Mouse (Mus musculus) kidney, postnatal 0 days (tissue): ENCODE measurements around the gene Rnf121. TPM values are rescaled to one million over a fixed set of nuclear protein-coding genes. Genes with fewer than 3 reads are reported as not detected.

Experiments used
- ATAC-seq: fragments of 200-750 bp; cut with Nextera tagmentation; replicated peaks from 2 replicates; pipeline ENCODE4 v1.8.0; 2017; ENCODE audit warnings: low read depth, moderate number of reproducible peaks, moderate TSS enrichment, moderate library complexity; ENCODE audit not compliant: low FRiP score
- DNase-seq: peaks from one replicate; pipeline ENCODE4 v3.0.0-alpha.2; 2016; ENCODE audit warnings: low spot score
- H3K27ac ChIP-seq: fragments of 300-500 bp; sonication (generic); 2 replicates; pipeline ENCODE4 v1.5.1; 2014; ENCODE audit warnings: mild to moderate bottlenecking
- H3K27me3 ChIP-seq: fragments of 300-500 bp; sonication (generic); 2 replicates; pipeline ENCODE4 v1.6.1; 2014; ENCODE audit warnings: low read length, mixed read lengths; ENCODE audit not compliant: insufficient read depth
- H3K36me3 ChIP-seq: fragments of 300-500 bp; sonication (generic); 2 replicates; pipeline ENCODE4 v1.6.1; 2014; ENCODE audit warnings: low read length, mixed read lengths; ENCODE audit not compliant: insufficient read depth
- H3K4me1 ChIP-seq: fragments of 300-500 bp; sonication (generic); replicated peaks from 2 replicates; pipeline ENCODE4 v1.6.1; 2014; ENCODE audit warnings: antibody characterized with exemption, low read length, mixed read lengths; ENCODE audit not compliant: insufficient read depth
- H3K4me2 ChIP-seq: fragments of 300-500 bp; sonication (generic); 2 replicates; pipeline ENCODE4 v1.6.1; 2014; ENCODE audit warnings: mild to moderate bottlenecking, low read length, moderate library complexity, mixed read lengths
- H3K4me3 ChIP-seq: fragments of 300-500 bp; sonication (generic); replicated peaks from 2 replicates; pipeline ENCODE4 v1.5.1; 2014; ENCODE audit warnings: low read depth, low read length
- H3K9ac ChIP-seq: fragments of 300-500 bp; sonication (generic); 2 replicates; pipeline ENCODE4 v1.6.1; 2014; ENCODE audit warnings: low read depth, low read length
- H3K9me3 ChIP-seq: fragments of 300-500 bp; sonication (generic); replicated peaks from 2 replicates; pipeline ENCODE4 v1.6.1; 2016; ENCODE audit warnings: low read length, inconsistent platforms, mixed read lengths
- CTCF ChIP-seq: IDR thresholded peaks from 2 replicates; pipeline ENCODE4 v1.5.1; 2016; ENCODE audit warnings: antibody characterized with exemption, low read depth, mild to moderate bottlenecking, moderate library complexity
- WGBS: fragments of 180-500 bp; shearing (Covaris S2); extraction: QIAGEN DNeasy Blood & Tissue Kit; methylation state at CpG from one replicate; pipeline ENCODE4 v1.1.7; 2014; 5-methylcytosine and 5-hydroxymethylcytosine counted together
- polyA plus RNA-seq: library from polyadenylated mRNA; unstranded; fragments of >200 nt; fragmentation: Nextera tagmentation; extraction: Ambion mirVana; gene quantifications from 2 replicates; pipeline ENCODE4 v1.2.1, GENCODE M21; 2015

Rnf121 gene
- polyA plus RNA-seq, 1 experiment from 2014 or later = 24.8 TPM

DNA sequence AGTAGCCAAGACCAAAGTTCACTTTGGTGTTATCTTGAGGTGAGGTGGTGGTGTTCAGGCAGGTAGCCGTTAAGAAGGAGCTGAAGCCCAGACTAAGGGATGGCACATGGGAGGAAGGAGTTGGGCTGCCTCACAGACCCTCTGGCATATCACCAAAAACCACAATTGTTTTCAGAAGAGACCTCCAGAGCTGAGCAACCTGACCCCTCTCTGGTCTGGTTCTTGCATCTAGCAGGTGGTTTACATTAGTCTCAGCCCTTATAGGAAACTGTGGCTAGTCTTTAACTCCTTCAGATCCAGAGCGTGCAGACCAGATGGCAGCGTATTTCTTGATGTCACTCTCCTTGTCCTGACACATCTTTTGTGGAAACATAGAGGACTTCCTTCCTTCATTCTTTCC lies 91.5 kb downstream of the Rnf121 start:
- no peaks in the 10 kb centered on the region for H3K27me3 ChIP-seq
- no peak overlapping the region for H3K4me2 ChIP-seq
- H3K4me3 ChIP-seq = no peak overlapping the region
- no peak overlapping the region for H3K9ac ChIP-seq
- H3K4me1 ChIP-seq = peaks cover 26% of the 10 kb centered on the region
- DNase-seq = no peak
- H3K36me3 ChIP-seq = 0 out of 2 replicates have a peak, but pooled peaks cover 3% of the 10 kb centered on the region
- TF ChIP-seq CTCF = no peak
- H3K27ac ChIP-seq = no peak overlapping the region
- no peak for ATAC-seq
- no peaks in the 10 kb centered on the region for H3K9me3 ChIP-seq
- WGBS = 69% methylated on average over 3 of the region's 3 CpGs

DNA sequence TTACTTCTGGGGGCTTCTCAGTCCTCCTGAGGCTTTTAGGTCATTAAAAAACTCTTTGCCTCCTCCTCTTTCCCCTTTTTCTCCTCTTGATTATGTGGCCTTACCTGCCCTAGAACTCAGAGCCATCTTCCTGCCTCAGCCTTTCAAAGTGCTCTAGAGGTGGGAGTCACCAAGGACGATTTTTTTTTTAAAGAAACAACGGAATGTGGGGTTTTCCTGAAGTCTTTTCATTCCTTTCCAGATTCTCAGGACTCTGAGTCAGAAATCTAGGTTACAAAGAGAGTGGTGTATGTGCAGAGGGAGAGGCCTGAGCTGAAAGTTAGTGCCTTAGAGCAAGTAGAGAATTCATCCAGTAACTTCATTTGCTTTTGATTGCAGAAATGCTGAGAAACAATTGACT lies 93.5 kb downstream of the Rnf121 start:
- DNase-seq (no peak), ATAC-seq (no peak)
- Histone ChIP-seq H3K9ac (peak overlapping the region; percentile 89; the same call in 1 of the 2 replicates), H3K27me3 (no peaks in the 10 kb centered on the region), H3K9me3 (no peaks in the 10 kb centered on the region), H3K4me1 (peaks cover 28% of the 10 kb centered on the region), H3K4me2 (peak overlapping the region; percentile 86), H3K36me3 (no peaks in the 10 kb centered on the region), H3K27ac (peak overlapping the region; percentile 100), H3K4me3 (peak overlapping the region; percentile 84)
- WGBS = 30% methylated on average over 2 of the region's 2 CpGs
- no peak for TF ChIP-seq CTCF

DNA sequence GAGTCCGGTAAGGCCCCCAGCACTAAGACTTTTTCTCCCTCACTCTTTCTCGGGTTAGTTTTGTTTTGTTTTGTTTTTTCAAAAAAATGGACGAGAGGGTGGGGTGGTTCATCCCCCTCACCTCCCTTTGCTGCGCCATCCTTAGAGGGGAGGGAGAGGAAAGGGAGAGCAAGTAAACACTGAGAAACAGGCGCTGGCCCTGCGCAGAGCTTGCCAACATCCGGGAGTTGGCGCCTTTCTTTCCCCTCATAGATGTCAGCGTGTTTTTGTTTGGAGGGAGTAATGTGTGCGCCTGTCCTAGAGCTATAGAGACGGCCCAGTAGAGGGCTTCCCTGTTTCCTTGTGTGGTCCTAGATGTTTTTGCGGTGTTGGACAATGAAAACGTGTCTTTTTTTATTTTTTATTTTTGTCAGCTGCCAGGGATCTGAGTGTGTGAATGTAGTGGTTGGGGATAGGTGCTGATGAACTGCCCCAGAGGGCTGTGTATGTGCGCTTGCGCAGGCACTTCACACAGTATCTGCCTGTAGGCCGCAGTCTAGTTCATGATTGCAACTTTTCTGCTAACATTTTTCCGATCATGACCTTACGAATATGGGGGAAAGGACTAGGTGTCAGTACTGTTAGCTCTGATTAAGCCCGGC lies 94.3 kb downstream of the Rnf121 start:
- H3K4me3 ChIP-seq = peak overlapping the region; percentile 84
- TF ChIP-seq CTCF = no peak; the same call in 1 of the 2 replicates
- H3K9ac ChIP-seq = peak overlapping the region; percentile 89
- no peaks in the 10 kb centered on the region for H3K27me3 ChIP-seq
- H3K4me1 ChIP-seq = peaks cover 28% of the 10 kb centered on the region
- DNase-seq (peak; percentile 94), ATAC-seq (peak; percentile 55)
- WGBS = 2% methylated on average over 19 of the region's 19 CpGs
- H3K4me2 ChIP-seq = peak overlapping the region; percentile 86
- H3K27ac ChIP-seq = peak overlapping the region; percentile 100
- H3K36me3 ChIP-seq = no peaks in the 10 kb centered on the region
- no peaks in the 10 kb centered on the region for H3K9me3 ChIP-seq

DNA sequence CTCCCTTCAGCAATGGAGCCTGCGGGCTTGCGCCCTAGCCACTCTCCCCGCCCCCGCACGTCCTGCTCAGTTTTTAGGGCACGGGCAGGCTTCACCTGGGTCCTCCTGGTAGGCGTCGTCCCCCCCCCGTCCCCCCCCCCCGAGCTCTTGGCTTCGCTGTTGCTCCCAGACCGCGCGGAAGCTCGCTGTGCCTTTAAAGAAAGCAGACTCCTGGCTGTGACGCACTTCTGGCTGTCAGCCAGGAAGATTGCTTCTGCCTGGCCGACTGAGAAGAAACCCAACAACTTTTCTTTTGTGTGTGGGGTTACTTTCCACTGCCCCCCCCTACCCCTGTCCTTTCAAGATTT lies 94.9 kb downstream of the Rnf121 start:
- peak overlapping the region; percentile 86 for H3K4me2 ChIP-seq
- H3K27ac ChIP-seq = peak overlapping the region; percentile 100
- H3K4me3 ChIP-seq = peak overlapping the region; percentile 84
- H3K36me3 ChIP-seq = no peaks in the 10 kb centered on the region
- TF ChIP-seq CTCF = no peak
- H3K9ac ChIP-seq = peak overlapping the region; percentile 89
- 2% methylated on average over 14 of the region's 17 CpGs for WGBS
- DNase-seq (peak; percentile 93), ATAC-seq (no peak; the same call in none of the 2 replicates)
- no peaks in the 10 kb centered on the region for H3K27me3 ChIP-seq
- peaks cover 28% of the 10 kb centered on the region for H3K4me1 ChIP-seq
- H3K9me3 ChIP-seq = no peaks in the 10 kb centered on the region

DNA sequence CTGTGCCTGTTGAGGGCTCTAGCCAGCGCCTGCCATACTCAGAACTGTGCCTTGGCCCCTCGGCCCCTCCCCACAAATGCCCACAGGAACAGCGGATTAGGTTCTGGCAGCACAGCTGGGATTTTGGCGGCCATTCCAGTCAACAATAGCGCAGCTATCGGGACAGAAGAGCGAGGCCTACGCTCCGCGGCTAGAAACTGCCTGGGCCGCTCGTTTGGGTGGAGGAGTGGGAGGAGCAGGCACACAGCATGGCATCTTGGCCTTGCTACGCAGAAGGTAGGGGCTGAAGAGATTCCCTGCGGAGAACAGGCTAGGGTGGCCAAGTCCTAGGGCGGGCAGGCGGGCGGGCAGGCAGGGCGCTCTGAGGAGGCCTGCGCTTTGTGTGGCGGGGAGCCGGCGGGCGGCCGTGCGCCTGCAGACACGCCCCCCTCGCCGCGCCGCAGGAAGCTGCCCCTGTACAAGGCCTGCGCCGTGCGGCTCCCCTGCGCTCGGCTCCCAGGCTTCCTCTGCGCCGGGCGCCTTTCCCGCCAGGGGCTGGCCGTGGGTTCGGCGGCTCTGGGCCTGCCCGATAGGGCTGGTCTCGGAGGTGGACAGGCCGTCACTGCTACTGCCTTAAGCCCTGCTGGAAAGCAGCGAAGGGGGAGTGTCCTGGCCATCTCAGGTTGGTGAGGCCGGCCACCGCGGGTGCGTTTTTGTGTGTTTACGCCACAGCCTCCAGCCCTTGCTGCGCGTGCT lies 95.4 kb downstream of the Rnf121 start:
- Histone ChIP-seq H3K4me1 (peaks cover 28% of the 10 kb centered on the region), H3K4me2 (peak overlapping the region; percentile 86), H3K27ac (peak overlapping the region; percentile 100), H3K9ac (peak overlapping the region; percentile 89), H3K4me3 (peak overlapping the region; percentile 84), H3K36me3 (no peaks in the 10 kb centered on the region), H3K27me3 (no peaks in the 10 kb centered on the region), H3K9me3 (no peaks in the 10 kb centered on the region)
- TF ChIP-seq CTCF = no peak
- ATAC-seq (peak; percentile 89), DNase-seq (peak; percentile 94)
- under 1% methylated on average over 52 of the region's 53 CpGs for WGBS

Other genes starting within 250 kb of the Rnf121 start
- gene Phox2a, start 247.2 kb downstream of the Rnf121 start, polyA plus RNA-seq = 0.13 and 0.19 TPM in 2 replicates
- gene Inppl1, start 227.2 kb downstream of the Rnf121 start, polyA plus RNA-seq = 34.5 and 35.6 TPM in 2 replicates
- 1.1 and 1.4 TPM in 2 replicates for gene Folr2, start 208.3 kb downstream of the Rnf121 start, polyA plus RNA-seq
- 47.2 and 50.2 TPM in 2 replicates for gene Anapc15, start 201.8 kb downstream of the Rnf121 start, polyA plus RNA-seq
- 164 and 166 TPM in 2 replicates for gene Folr1, start 194.7 kb downstream of the Rnf121 start, polyA plus RNA-seq
- gene Lamtor1, start 159.6 kb downstream of the Rnf121 start, polyA plus RNA-seq = 164 and 165 TPM in 2 replicates
- 0.13 and 0.34 TPM in 2 replicates for gene Tomt, start 159.1 kb downstream of the Rnf121 start, polyA plus RNA-seq
- 9.6 and 11.4 TPM in 2 replicates for gene Lrrc51, start 131.6 kb downstream of the Rnf121 start, polyA plus RNA-seq
- gene Numa1, start 131.4 kb downstream of the Rnf121 start, polyA plus RNA-seq = 41.7 and 45.9 TPM in 2 replicates
- gene Il18bp, start 46.8 kb downstream of the Rnf121 start, polyA plus RNA-seq = 2.0 and 2.1 TPM in 2 replicates
- gene Xndc1, start within 50 bp of the Rnf121 start, polyA plus RNA-seq = 12.6 and 16.4 TPM in 2 replicates
- 0.45 and 0.50 TPM in 2 replicates for gene Xntrpc, start 244 bp upstream of the Rnf121 start, polyA plus RNA-seq
- gene Trpc2, start 17.6 kb upstream of the Rnf121 start, polyA plus RNA-seq = not detected in 2 replicates
- gene Art1, start 36.3 kb upstream of the Rnf121 start, polyA plus RNA-seq = 0.24 and 0.70 TPM in 2 replicates
- gene Art5, start 44.0 kb upstream of the Rnf121 start, polyA plus RNA-seq = 1.4 and 2.3 TPM in 2 replicates
- not detected in 2 replicates for gene Chrna10, start 51.4 kb upstream of the Rnf121 start, polyA plus RNA-seq
- 19.1 and 21.1 TPM in 2 replicates for gene Nup98, start 144.7 kb upstream of the Rnf121 start, polyA plus RNA-seq
- gene Pgap2, start 144.7 kb upstream of the Rnf121 start, polyA plus RNA-seq = 65.8 and 66.8 TPM in 2 replicates
- 50.6 and 52.1 TPM in 2 replicates for gene Rhog, start 190.6 kb upstream of the Rnf121 start, polyA plus RNA-seq
- gene Stim1, start 202.3 kb upstream of the Rnf121 start, polyA plus RNA-seq = 9.7 and 10.3 TPM in 2 replicates